ENCODE assay signal across 24 mouse cellular contexts in genomic region chr1:66692308-66692707, GRCm38 (mm10). TPM values are rescaled to one million over a fixed set of nuclear protein-coding genes. Genes with fewer than 3 reads are reported as not detected.
DNase-seq lines count a peak whose midpoint lies in the region; ATAC-seq and TF ChIP-seq lines count a peak whose summit lies in the region.
"Had no signal": no experiment of that assay in that cellular context is flagged by ENCODE, and none has a peak within 500 bp of the region (broad histone marks: within the 10 kb centered on the region; RNA-seq: fewer than 3 reads in every experiment).

No protein-coding gene starts in this region.

- H3K4me2 ChIP-seq in forebrain, embryonic 15.5 days (replicated peaks), result no peak overlapping the region
- no peak overlapping the region for H3K4me2 ChIP-seq in forebrain, embryonic 12.5 days
- H3K4me2 ChIP-seq in hindbrain, embryonic 14.5 days (replicated peaks), result no peak overlapping the region
- H3K4me2 ChIP-seq in hindbrain, embryonic 11.5 days (replicated peaks; ENCODE audit: low read depth, low read length), result no peak overlapping the region
- no peak overlapping the region for H3K4me2 ChIP-seq in midbrain, postnatal 0 days (ENCODE audit: low read depth, low read length, poor library complexity, severe bottlenecking)
- H3K4me2 ChIP-seq in midbrain, embryonic 15.5 days, result no peak overlapping the region
- H3K4me2 ChIP-seq: heart, embryonic 11.5 days; liver, embryonic 12.5 days had no signal

- no peak overlapping the region for H3K4me3 ChIP-seq in forebrain, embryonic 15.5 days
- no peak overlapping the region for H3K4me3 ChIP-seq in forebrain, embryonic 12.5 days (replicated peaks)
- no peak overlapping the region for H3K4me3 ChIP-seq in hindbrain, embryonic 14.5 days (replicated peaks; ENCODE audit: low read length)
- no peak overlapping the region for H3K4me3 ChIP-seq in hindbrain, embryonic 11.5 days (ENCODE audit: low read depth, low read length)
- no peak overlapping the region for H3K4me3 ChIP-seq in midbrain, postnatal 0 days (ENCODE audit: low read depth, low read length)
- H3K4me3 ChIP-seq in midbrain, embryonic 15.5 days, result no peak overlapping the region
- H3K4me3 ChIP-seq: liver, embryonic 12.5 days had no signal

- no peak overlapping the region for H3K27ac ChIP-seq in forebrain, embryonic 15.5 days (replicated peaks)
- no peak overlapping the region for H3K27ac ChIP-seq in forebrain, embryonic 12.5 days
- H3K27ac ChIP-seq in hindbrain, embryonic 14.5 days, result no peak overlapping the region
- H3K27ac ChIP-seq in hindbrain, embryonic 11.5 days (ENCODE audit: low read depth, low read length), result no peak overlapping the region
- H3K27ac ChIP-seq in midbrain, postnatal 0 days (ENCODE audit: low read depth, low read length), result no peak overlapping the region
- no peak overlapping the region for H3K27ac ChIP-seq in midbrain, embryonic 15.5 days
- H3K27ac ChIP-seq: liver, embryonic 12.5 days had no signal

- H3K9me3 ChIP-seq in forebrain, embryonic 15.5 days, result no peaks in the 10 kb centered on the region
- H3K9me3 ChIP-seq in forebrain, embryonic 12.5 days, result no peaks in the 10 kb centered on the region
- no peaks in the 10 kb centered on the region for H3K9me3 ChIP-seq in hindbrain, embryonic 14.5 days (ENCODE audit: control insufficient read depth, low read length)
- H3K9me3 ChIP-seq in hindbrain, embryonic 11.5 days (ENCODE audit: control insufficient read depth, low read length), result no peaks in the 10 kb centered on the region
- no peaks in the 10 kb centered on the region for H3K9me3 ChIP-seq in midbrain, postnatal 0 days (ENCODE audit: low read length)
- H3K9me3 ChIP-seq in midbrain, embryonic 15.5 days, result no peaks in the 10 kb centered on the region
- H3K9me3 ChIP-seq: liver, embryonic 12.5 days had no signal

- H3K4me1 ChIP-seq in forebrain, embryonic 15.5 days, result 0 out of 2 replicates have a peak, but pooled peaks cover 7% of the 10 kb centered on the region
- H3K4me1 ChIP-seq in forebrain, embryonic 12.5 days, result no peaks in the 10 kb centered on the region
- no peaks in the 10 kb centered on the region for H3K4me1 ChIP-seq in hindbrain, embryonic 14.5 days (replicated peaks; ENCODE audit: control insufficient read depth, insufficient read depth, low read length)
- H3K4me1 ChIP-seq in hindbrain, embryonic 11.5 days (replicated peaks; ENCODE audit: control insufficient read depth, insufficient read depth, low read length), result no peaks in the 10 kb centered on the region
- H3K4me1 ChIP-seq in midbrain, postnatal 0 days (ENCODE audit: insufficient read depth, low read length), result no peaks in the 10 kb centered on the region
- no peaks in the 10 kb centered on the region for H3K4me1 ChIP-seq in midbrain, embryonic 15.5 days
- H3K4me1 ChIP-seq: liver, embryonic 12.5 days had no signal

- H3K9ac ChIP-seq in forebrain, embryonic 15.5 days (replicated peaks), result no peak overlapping the region; the same call in 1 of the 2 replicates
- H3K9ac ChIP-seq in forebrain, embryonic 12.5 days, result no peak overlapping the region
- no peak overlapping the region for H3K9ac ChIP-seq in hindbrain, embryonic 14.5 days
- H3K9ac ChIP-seq in hindbrain, embryonic 11.5 days (ENCODE audit: low read depth, low read length), result no peak overlapping the region
- no peak overlapping the region for H3K9ac ChIP-seq in midbrain, postnatal 0 days (replicated peaks; ENCODE audit: low read length, poor library complexity, severe bottlenecking)
- no peak overlapping the region for H3K9ac ChIP-seq in midbrain, embryonic 15.5 days
- H3K9ac ChIP-seq: liver, embryonic 12.5 days; liver, postnatal 0 days had no signal

- TF ChIP-seq CTCF in midbrain, postnatal 0 days (IDR thresholded peaks at IDR 0.05), result no peak

- DNase-seq in hindbrain, embryonic 14.5 days (ENCODE audit: low spot score), result no peak
- no peak for DNase-seq in hindbrain, embryonic 11.5 days (ENCODE audit: low spot score)
- DNase-seq in midbrain, postnatal 0 days (ENCODE audit: low spot score), result peak; percentile 40
- DNase-seq: adrenal gland, adult 8-10 months; cerebellum, postnatal 36 days; gastrocnemius, postnatal 14 days; heart, adult 18-20 months; heart, postnatal 4 days; kidney, adult 18-20 months; kidney, postnatal 36 days; layer of hippocampus, postnatal 36 days; liver, postnatal 0 days; lung, postnatal 36 days; right cerebral cortex, adult 18-20 months; spleen, adult 18-20 months; thymus, postnatal 14 days had no signal

- WGBS in forebrain, embryonic 15.5 days, result 51% methylated on average over 1 of the region's 1 CpGs
- WGBS in forebrain, embryonic 12.5 days, result 71% methylated on average over 1 of the region's 1 CpGs
- 61% methylated on average over 1 of the region's 1 CpGs for WGBS in hindbrain, embryonic 14.5 days
- WGBS in hindbrain, embryonic 11.5 days, result 73% methylated on average over 1 of the region's 1 CpGs
- 44% methylated on average over 1 of the region's 1 CpGs for WGBS in midbrain, postnatal 0 days
- 67% methylated on average over 1 of the region's 1 CpGs for WGBS in midbrain, embryonic 15.5 days

- no peaks in the 10 kb centered on the region for H3K36me3 ChIP-seq in forebrain, embryonic 15.5 days
- H3K36me3 ChIP-seq in forebrain, embryonic 12.5 days (replicated peaks), result no peaks in the 10 kb centered on the region
- H3K36me3 ChIP-seq in hindbrain, embryonic 14.5 days (replicated peaks; ENCODE audit: control insufficient read depth, insufficient read depth), result no peaks in the 10 kb centered on the region
- no peaks in the 10 kb centered on the region for H3K36me3 ChIP-seq in hindbrain, embryonic 11.5 days (ENCODE audit: control insufficient read depth, insufficient read depth, low read length)
- H3K36me3 ChIP-seq in midbrain, postnatal 0 days (ENCODE audit: insufficient read depth, low read length), result 0 out of 2 replicates have a peak, but pooled peaks cover 2% of the 10 kb centered on the region
- H3K36me3 ChIP-seq in midbrain, embryonic 15.5 days (replicated peaks), result no peaks in the 10 kb centered on the region
- H3K36me3 ChIP-seq: liver, embryonic 12.5 days had no signal

- H3K27me3 ChIP-seq in forebrain, embryonic 15.5 days, result no peaks in the 10 kb centered on the region
- H3K27me3 ChIP-seq in forebrain, embryonic 12.5 days, result no peaks in the 10 kb centered on the region
- no peaks in the 10 kb centered on the region for H3K27me3 ChIP-seq in hindbrain, embryonic 14.5 days (ENCODE audit: control insufficient read depth, insufficient read depth, low read length)
- H3K27me3 ChIP-seq in hindbrain, embryonic 11.5 days (ENCODE audit: control insufficient read depth, insufficient read depth, low read length), result no peaks in the 10 kb centered on the region
- no peaks in the 10 kb centered on the region for H3K27me3 ChIP-seq in midbrain, postnatal 0 days (ENCODE audit: insufficient read depth, low read length)
- H3K27me3 ChIP-seq in midbrain, embryonic 15.5 days (replicated peaks), result no peaks in the 10 kb centered on the region
- H3K27me3 ChIP-seq: CH12.LX; liver, embryonic 12.5 days had no signal

- peak; percentile 41; the same call in 1 of the 2 replicates for ATAC-seq in forebrain, embryonic 15.5 days (replicated peaks)
- no peak for ATAC-seq in forebrain, embryonic 12.5 days (ENCODE audit: low FRiP score)
- peak; percentile 51; the same call in 1 of the 2 replicates for ATAC-seq in hindbrain, embryonic 14.5 days (ENCODE audit: low FRiP score)
- no peak for ATAC-seq in hindbrain, embryonic 11.5 days (ENCODE audit: low FRiP score)
- ATAC-seq in midbrain, postnatal 0 days (ENCODE audit: low FRiP score), result no peak
- no peak for ATAC-seq in midbrain, embryonic 15.5 days (replicated peaks)
- ATAC-seq in megakaryocyte-erythroid progenitor cell, adult 5-6 weeks (replicated peaks; ENCODE audit: low FRiP score, low TSS enrichment, poor library complexity, severe bottlenecking), result no peak
- ATAC-seq: activated CD4-positive, CD25-positive, alpha-beta regulatory T cell, adult 4 months; liver, embryonic 12.5 days; liver, postnatal 0 days had no signal

RNA-seq across cellular contexts. Expression of gene Rpe, which starts 8.3 kb away (rescaled TPM):
- polyA plus RNA-seq in forebrain, embryonic 15.5 days (2015; fragmentation: Nextera tagmentation; extraction: Ambion mirVana), result 37.5 and 39.4 TPM in 2 replicates
- polyA plus RNA-seq in forebrain, embryonic 12.5 days (2016; fragmentation: Nextera tagmentation; extraction: Ambion mirVana), result 54.6 and 56.6 TPM in 2 replicates
- polyA plus RNA-seq in hindbrain, embryonic 14.5 days (2014; fragmentation: Nextera tagmentation; extraction: Ambion mirVana), result 41.0 and 47.4 TPM in 2 replicates
- polyA plus RNA-seq in hindbrain, embryonic 11.5 days (2014; fragmentation: Nextera tagmentation; extraction: Ambion mirVana), result 52.0 and 59.1 TPM in 2 replicates
- total RNA-seq in midbrain, postnatal 0 days (2014; rRNA removed), result 24.2 and 24.9 TPM in 2 replicates
- polyA plus RNA-seq in midbrain, postnatal 0 days (2015; fragmentation: Nextera tagmentation; extraction: Ambion mirVana), result 17.2 and 18.2 TPM in 2 replicates
- polyA plus RNA-seq in midbrain, embryonic 15.5 days (2015; fragmentation: Nextera tagmentation; extraction: Ambion mirVana), result 29.9 and 31.2 TPM in 2 replicates
- 33.7 and 42.6 TPM in 2 replicates for total RNA-seq in megakaryocyte-erythroid progenitor cell, adult 5-6 weeks (2014; fragmentation: Nextera tagmentation)
- total RNA-seq in megakaryocyte-erythroid progenitor cell, adult 5-6 weeks (2017), result 41.4 and 45.1 TPM in 2 replicates

Comparison
In these comparisons a context has a peak if more than half of its experiments do, and no peak if none do; other contexts are left out.
1. ATAC-seq: peak in forebrain, embryonic 15.5 days (single experiment) and hindbrain, embryonic 14.5 days (single experiment); none in forebrain, embryonic 12.5 days (single experiment), hindbrain, embryonic 11.5 days (single experiment), midbrain, postnatal 0 days (single experiment), midbrain, embryonic 15.5 days (single experiment) and megakaryocyte-erythroid progenitor cell, adult 5-6 weeks (single experiment).